In genomic region chr4:152006137-152006536, GRCm38 (mm10) we compare ENCODE assay signal across 15 mouse cellular contexts. TPM values are rescaled to one million over a fixed set of nuclear protein-coding genes. Genes with fewer than 3 reads are reported as not detected.
DNase-seq lines count a peak whose midpoint lies in the region; ATAC-seq and TF ChIP-seq lines count a peak whose summit lies in the region.
"Had no signal": no experiment of that assay in that cellular context is flagged by ENCODE, and none has a peak within 500 bp of the region (broad histone marks: within the 10 kb centered on the region; RNA-seq: fewer than 3 reads in every experiment).

No protein-coding gene starts in this region.

- TF ChIP-seq EP300 in lung, postnatal 0 days (IDR thresholded peaks at IDR 0.05) = no peak

- peak; percentile 21; the same call in 1 of the 2 replicates for TF ChIP-seq CTCF in hindbrain, postnatal 0 days (IDR thresholded peaks at IDR 0.05; ENCODE audit: low read depth)
- peak; percentile 53 for TF ChIP-seq CTCF in lung, postnatal 0 days (IDR thresholded peaks at IDR 0.05)
- TF ChIP-seq CTCF in lung, adult 2 months (IDR thresholded peaks at IDR 0.05; ENCODE audit: insufficient read depth, low read length) = no peak
- TF ChIP-seq CTCF in E14TG2a.4 (conservative IDR thresholded peaks at IDR 0.05; ENCODE audit: low read length) = peak; percentile 25; the same call in 1 of the 2 replicates
- TF ChIP-seq CTCF in small intestine, adult 2 months (IDR thresholded peaks at IDR 0.05; ENCODE audit: extremely low read depth, insufficient read length, insufficient replicate concordance, low read depth, low read length) = peak; percentile 18; the same call in 1 of the 2 replicates

- H3K4me3 ChIP-seq in hindbrain, postnatal 0 days (ENCODE audit: low read length) = no peak overlapping the region
- no peak overlapping the region for H3K4me3 ChIP-seq in hindbrain, embryonic 12.5 days
- no peak overlapping the region for H3K4me3 ChIP-seq in lung, postnatal 0 days (ENCODE audit: low read depth, low read length)
- no peak overlapping the region for H3K4me3 ChIP-seq in lung, adult 2 months (replicated peaks; ENCODE audit: extremely low read depth, low read depth, low read length)
- H3K4me3 ChIP-seq in E14TG2a.4 (replicated peaks; ENCODE audit: low read length) = no peak overlapping the region
- no peak overlapping the region for H3K4me3 ChIP-seq in small intestine, adult 2 months (ENCODE audit: low read depth, low read length)
- H3K4me3 ChIP-seq: intestine, embryonic 15.5 days; neural tube, embryonic 12.5 days had no signal

- H3K27me3 ChIP-seq in hindbrain, postnatal 0 days (ENCODE audit: insufficient read depth, low read length) = no peaks in the 10 kb centered on the region; the same call in 1 of the 2 replicates
- peaks cover 47% of the 10 kb centered on the region for H3K27me3 ChIP-seq in hindbrain, embryonic 12.5 days
- no peaks in the 10 kb centered on the region for H3K27me3 ChIP-seq in lung, postnatal 0 days (replicated peaks; ENCODE audit: insufficient read depth, low read length)
- peaks cover 20% of the 10 kb centered on the region for H3K27me3 ChIP-seq in E14TG2a.4 (ENCODE audit: insufficient read depth, low read length)
- H3K27me3 ChIP-seq in small intestine, adult 2 months (ENCODE audit: control insufficient read depth, insufficient read depth, low read length) = no peaks in the 10 kb centered on the region
- H3K27me3 ChIP-seq: intestine, embryonic 15.5 days had no signal

- no peak overlapping the region for H3K4me2 ChIP-seq in hindbrain, postnatal 0 days (ENCODE audit: low read depth, low read length)
- no peak overlapping the region for H3K4me2 ChIP-seq in hindbrain, embryonic 12.5 days (replicated peaks)
- H3K4me2 ChIP-seq in lung, postnatal 0 days (replicated peaks; ENCODE audit: low read depth, low read length) = no peak overlapping the region
- H3K4me2 ChIP-seq: intestine, embryonic 15.5 days; neural tube, embryonic 12.5 days had no signal

- ATAC-seq in hindbrain, postnatal 0 days = no peak
- no peak for ATAC-seq in hindbrain, embryonic 12.5 days (ENCODE audit: low FRiP score)
- no peak for ATAC-seq in lung, postnatal 0 days
- ATAC-seq: intestine, embryonic 15.5 days had no signal

- WGBS in hindbrain, postnatal 0 days = 79% methylated on average over 6 of the region's 6 CpGs
- WGBS in hindbrain, embryonic 12.5 days = 70% methylated on average over 6 of the region's 6 CpGs
- WGBS in lung, postnatal 0 days = 77% methylated on average over 6 of the region's 6 CpGs
- WGBS in lung, adult 2 months = 74% methylated on average over 6 of the region's 6 CpGs
- WGBS in small intestine, adult 2 months = 64% methylated on average over 6 of the region's 6 CpGs

- no peaks in the 10 kb centered on the region for H3K36me3 ChIP-seq in hindbrain, postnatal 0 days (ENCODE audit: insufficient read depth, low read length)
- no peaks in the 10 kb centered on the region for H3K36me3 ChIP-seq in hindbrain, embryonic 12.5 days
- H3K36me3 ChIP-seq in lung, postnatal 0 days (ENCODE audit: insufficient read depth, low read length) = no peaks in the 10 kb centered on the region
- peaks cover 10% of the 10 kb centered on the region for H3K36me3 ChIP-seq in E14TG2a.4 (ENCODE audit: insufficient read depth, low read length)
- no peaks in the 10 kb centered on the region for H3K36me3 ChIP-seq in small intestine, adult 2 months (ENCODE audit: control insufficient read depth, insufficient read depth, low read length)
- H3K36me3 ChIP-seq: embryonic facial prominence, embryonic 10.5 days; intestine, embryonic 15.5 days; neural tube, embryonic 12.5 days had no signal

- peaks cover 12% of the 10 kb centered on the region for H3K4me1 ChIP-seq in hindbrain, postnatal 0 days (ENCODE audit: insufficient read depth, low read length)
- H3K4me1 ChIP-seq in hindbrain, embryonic 12.5 days = peaks cover 34% of the 10 kb centered on the region
- H3K4me1 ChIP-seq in lung, postnatal 0 days (ENCODE audit: insufficient read depth, low read depth, low read length) = peaks cover 18% of the 10 kb centered on the region
- H3K4me1 ChIP-seq in lung, adult 2 months (ENCODE audit: control insufficient read depth, insufficient read depth, low read length) = peaks cover 14% of the 10 kb centered on the region
- H3K4me1 ChIP-seq in E14TG2a.4 (replicated peaks; ENCODE audit: low read depth, low read length) = peaks cover 54% of the 10 kb centered on the region
- H3K4me1 ChIP-seq in small intestine, adult 2 months (ENCODE audit: control insufficient read depth, insufficient read depth, insufficient read length, low read length) = peaks cover 9% of the 10 kb centered on the region

- no peaks in the 10 kb centered on the region for H3K9me3 ChIP-seq in hindbrain, postnatal 0 days (ENCODE audit: low read length)
- H3K9me3 ChIP-seq in hindbrain, embryonic 12.5 days (replicated peaks) = no peaks in the 10 kb centered on the region
- H3K9me3 ChIP-seq in lung, postnatal 0 days (ENCODE audit: low read length) = no peaks in the 10 kb centered on the region
- H3K9me3 ChIP-seq in E14TG2a.4 (ENCODE audit: low read length) = no peaks in the 10 kb centered on the region
- H3K9me3 ChIP-seq: embryonic facial prominence, embryonic 10.5 days; intestine, embryonic 15.5 days; neural tube, embryonic 12.5 days had no signal

- no peak for TF ChIP-seq POLR2A in lung, adult 2 months (IDR thresholded peaks at IDR 0.05; ENCODE audit: borderline replicate concordance, extremely low read depth, low read depth, low read length)
- no peak for TF ChIP-seq POLR2A in small intestine, adult 2 months (IDR thresholded peaks at IDR 0.05; ENCODE audit: low read depth, low read length)

- no peak overlapping the region for H3K27ac ChIP-seq in hindbrain, postnatal 0 days
- H3K27ac ChIP-seq in hindbrain, embryonic 12.5 days = no peak overlapping the region
- H3K27ac ChIP-seq in lung, postnatal 0 days (ENCODE audit: low read length) = no peak overlapping the region
- H3K27ac ChIP-seq in small intestine, adult 2 months (ENCODE audit: insufficient read depth, low read depth, low read length) = no peak overlapping the region
- H3K27ac ChIP-seq: embryonic facial prominence, embryonic 10.5 days; intestine, embryonic 15.5 days; neural tube, embryonic 12.5 days had no signal

- no peak overlapping the region for H3K9ac ChIP-seq in hindbrain, postnatal 0 days (replicated peaks; ENCODE audit: low read length)
- H3K9ac ChIP-seq in hindbrain, embryonic 12.5 days = no peak overlapping the region
- H3K9ac ChIP-seq in lung, postnatal 0 days (replicated peaks; ENCODE audit: low read depth) = no peak overlapping the region
- H3K9ac ChIP-seq: intestine, embryonic 15.5 days; neural tube, embryonic 12.5 days had no signal

- no peak for DNase-seq in hindbrain, postnatal 0 days (ENCODE audit: low spot score)
- no peak for DNase-seq in lung, postnatal 0 days (ENCODE audit: low spot score)
- no peak for DNase-seq in lung, adult 2 months
- DNase-seq in retina, postnatal 1 day = no peak
- DNase-seq: cerebellum, adult 9-11 months; heart, adult 18-20 months; heart, postnatal 4 days; right cerebral cortex, adult 18-20 months; thymus, adult 2 months had no signal

RNA-seq across cellular contexts. Expression of gene Klhl21, which starts 2.5 kb away (rescaled TPM):
- total RNA-seq in hindbrain, postnatal 0 days (2014; rRNA removed) = 12.3 and 14.0 TPM in 2 replicates
- polyA plus RNA-seq in hindbrain, postnatal 0 days (2015; fragmentation: Nextera tagmentation; extraction: Ambion mirVana) = 4.5 and 4.8 TPM in 2 replicates
- polyA plus RNA-seq in hindbrain, embryonic 12.5 days (2016; fragmentation: Nextera tagmentation; extraction: Ambion mirVana) = 8.0 and 8.2 TPM in 2 replicates
- polyA plus RNA-seq in lung, postnatal 0 days (2015; fragmentation: Nextera tagmentation; extraction: Ambion mirVana) = 13.4 and 13.7 TPM in 2 replicates
- 43.6 and 48.6 TPM in 2 replicates for polyA plus RNA-seq in lung, adult 2 months (2012; rRNA removed)
- polyA plus RNA-seq in small intestine, adult 2 months (2012; rRNA removed) = 18.6 and 19.8 TPM in 2 replicates

RNA-seq across cellular contexts. Expression of gene Phf13, which starts 10.1 kb away (rescaled TPM):
- total RNA-seq in hindbrain, postnatal 0 days (2014; rRNA removed) = 19.9 and 20.8 TPM in 2 replicates
- polyA plus RNA-seq in hindbrain, postnatal 0 days (2015; fragmentation: Nextera tagmentation; extraction: Ambion mirVana) = 14.6 and 15.0 TPM in 2 replicates
- 29.2 and 29.7 TPM in 2 replicates for polyA plus RNA-seq in hindbrain, embryonic 12.5 days (2016; fragmentation: Nextera tagmentation; extraction: Ambion mirVana)
- polyA plus RNA-seq in lung, postnatal 0 days (2015; fragmentation: Nextera tagmentation; extraction: Ambion mirVana) = 18.0 TPM in 2 replicates
- polyA plus RNA-seq in lung, adult 2 months (2012; rRNA removed) = 8.9 TPM in 2 replicates
- 4.0 and 7.5 TPM in 2 replicates for polyA plus RNA-seq in small intestine, adult 2 months (2012; rRNA removed)

RNA-seq across cellular contexts. Expression of gene Thap3, which starts 17.3 kb away (rescaled TPM):
- 12.1 and 14.9 TPM in 2 replicates for total RNA-seq in hindbrain, postnatal 0 days (2014; rRNA removed)
- polyA plus RNA-seq in hindbrain, postnatal 0 days (2015; fragmentation: Nextera tagmentation; extraction: Ambion mirVana) = 42.1 and 47.3 TPM in 2 replicates
- 31.7 and 37.0 TPM in 2 replicates for polyA plus RNA-seq in hindbrain, embryonic 12.5 days (2016; fragmentation: Nextera tagmentation; extraction: Ambion mirVana)
- 31.0 and 33.3 TPM in 2 replicates for polyA plus RNA-seq in lung, postnatal 0 days (2015; fragmentation: Nextera tagmentation; extraction: Ambion mirVana)
- 64.2 and 72.5 TPM in 2 replicates for polyA plus RNA-seq in lung, adult 2 months (2012; rRNA removed)
- 13.0 and 24.2 TPM in 2 replicates for polyA plus RNA-seq in small intestine, adult 2 months (2012; rRNA removed)

RNA-seq across cellular contexts. Expression of gene Zbtb48, which starts 21.3 kb away (rescaled TPM):
- total RNA-seq in hindbrain, postnatal 0 days (2014; rRNA removed) = 7.0 and 8.6 TPM in 2 replicates
- 10.7 and 16.2 TPM in 2 replicates for polyA plus RNA-seq in hindbrain, postnatal 0 days (2015; fragmentation: Nextera tagmentation; extraction: Ambion mirVana)
- 20.4 and 25.2 TPM in 2 replicates for polyA plus RNA-seq in hindbrain, embryonic 12.5 days (2016; fragmentation: Nextera tagmentation; extraction: Ambion mirVana)
- 13.2 and 13.7 TPM in 2 replicates for polyA plus RNA-seq in lung, postnatal 0 days (2015; fragmentation: Nextera tagmentation; extraction: Ambion mirVana)
- polyA plus RNA-seq in lung, adult 2 months (2012; rRNA removed) = 15.9 and 21.6 TPM in 2 replicates
- 12.5 and 13.6 TPM in 2 replicates for polyA plus RNA-seq in small intestine, adult 2 months (2012; rRNA removed)

RNA-seq across cellular contexts. Expression of gene Tas1r1, which starts 32.2 kb away (rescaled TPM):
- 0.42 and 0.93 TPM in 2 replicates for total RNA-seq in hindbrain, postnatal 0 days (2014; rRNA removed)
- 1.7 TPM in 2 replicates for polyA plus RNA-seq in hindbrain, postnatal 0 days (2015; fragmentation: Nextera tagmentation; extraction: Ambion mirVana)
- 1.0 and 1.2 TPM in 2 replicates for polyA plus RNA-seq in hindbrain, embryonic 12.5 days (2016; fragmentation: Nextera tagmentation; extraction: Ambion mirVana)
- 0.21 and 0.35 TPM in 2 replicates for polyA plus RNA-seq in lung, postnatal 0 days (2015; fragmentation: Nextera tagmentation; extraction: Ambion mirVana)
- polyA plus RNA-seq in lung, adult 2 months (2012; rRNA removed) = 0.08 TPM in 1 of 2 replicates, not detected in the other
- 0.05 TPM in 1 of 2 replicates, not detected in the other for polyA plus RNA-seq in small intestine, adult 2 months (2012; rRNA removed)
